Mouse (Mus musculus): ENCODE results near the gene Wbp11.

DNA sequence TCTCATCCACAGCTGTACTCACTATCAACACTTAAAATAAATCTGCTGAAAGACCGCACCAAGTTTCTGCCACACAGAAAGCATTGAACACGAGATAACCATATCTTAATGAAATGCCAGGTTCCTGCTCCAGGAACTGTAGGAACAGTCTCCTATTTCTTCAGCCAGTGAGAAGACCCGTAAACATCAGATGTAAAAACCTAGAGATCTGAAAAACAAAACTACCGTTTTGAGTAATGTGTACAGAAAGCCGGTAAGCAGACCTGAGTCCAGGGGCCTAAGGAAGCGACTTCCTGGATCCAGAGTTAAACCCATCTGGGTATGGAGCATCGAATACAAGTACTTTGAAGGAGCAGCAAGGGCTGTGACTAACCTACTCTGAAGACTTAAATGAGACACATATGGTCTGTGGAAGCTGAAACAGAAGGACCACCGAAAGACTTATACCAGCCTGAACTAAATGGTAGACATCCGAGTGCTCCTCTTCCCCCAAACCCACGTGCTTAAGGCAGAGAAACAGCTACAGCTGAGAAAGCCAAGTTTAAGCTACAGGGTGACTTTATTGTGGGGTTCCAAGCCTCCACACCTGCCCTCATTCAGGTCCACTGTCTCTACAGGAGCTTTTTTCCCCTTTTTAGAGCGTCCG is 24.8 kb downstream of the Wbp11 start:
- no peak for TF ChIP-seq CTCF (IDR thresholded peaks at IDR 0.05; ENCODE audit: extremely low read depth, insufficient read length, insufficient replicate concordance, low read depth, low read length)
- no peak for TF ChIP-seq POLR2A (IDR thresholded peaks at IDR 0.05; ENCODE audit: low read depth, low read length)

All from small intestine, adult 2 months (tissue).